ENCODE assay signal across 20 mouse cellular contexts in the genomic region with DNA sequence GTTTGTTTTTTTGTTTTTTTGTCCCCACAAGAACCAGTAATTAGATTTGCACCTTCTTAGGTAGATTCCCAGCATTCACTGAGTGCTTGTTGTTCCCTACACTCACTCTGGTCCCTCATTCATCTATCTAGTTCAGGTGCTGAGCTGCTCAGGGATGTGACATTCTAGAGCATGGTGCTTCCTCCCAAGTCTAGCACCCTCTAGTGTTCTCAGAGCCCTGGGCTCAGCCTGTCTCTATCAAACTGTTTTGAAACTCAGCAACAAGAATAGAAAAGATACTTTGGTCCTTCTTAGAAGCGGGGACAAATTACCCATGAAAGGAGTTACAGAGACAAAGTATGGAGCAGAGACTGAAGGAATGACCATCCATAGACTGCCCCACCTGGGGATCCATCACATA. TPM values are rescaled to one million over a fixed set of nuclear protein-coding genes. Genes with fewer than 3 reads are reported as not detected.
DNase-seq lines count a peak whose midpoint lies in the region; ATAC-seq and TF ChIP-seq lines count a peak whose summit lies in the region.
"Had no signal": no experiment of that assay in that cellular context is flagged by ENCODE, and none has a peak within 500 bp of the region (broad histone marks: within the 10 kb centered on the region; RNA-seq: fewer than 3 reads in every experiment).

No protein-coding gene starts in this region.

- DNase-seq in CD4-positive, CD25-positive, alpha-beta regulatory T cell, adult 2 months (ENCODE audit: low read depth, low spot score), result peak; percentile 43
- DNase-seq in left cerebral cortex, adult 2 months (ENCODE audit: extremely low spot score in 1 of 2, low spot score in 2 of 2), result no peak
- DNase-seq in left cerebral cortex, postnatal 36 days (ENCODE audit: low spot score in 2 of 2), result no peak
- DNase-seq in 416B (ENCODE audit: low read depth) (peak; percentile 24), MN1 (ENCODE audit: low spot score) (no peak)
- peak; percentile 46 for DNase-seq in brain, adult 2 months (ENCODE audit: low read depth, low spot score)
- no peak for DNase-seq in heart, postnatal 14 days
- DNase-seq: adrenal gland, postnatal 25 days; cerebellum, adult 18-20 months; heart, postnatal 4 days; kidney, adult 18-20 months; lung, postnatal 10 days had no signal

- intact Hi-C loops in left cerebral cortex, adult 2 months (cut with DNase I), result no loop called here
- intact Hi-C loops in left cerebral cortex, postnatal 36 days (cut with DNase I), result no loop called here
- intact Hi-C loops in heart, postnatal 14 days (cut with DNase I), result no loop called here

- TF ChIP-seq CTCF in left cerebral cortex, adult 2 months (IDR thresholded peaks at IDR 0.05), result peak; percentile 19

- ATAC-seq in CD4-positive, CD25-positive, alpha-beta regulatory T cell, adult 4 months, result no peak
- ATAC-seq: hindbrain, embryonic 16.5 days; midbrain, embryonic 15.5 days; Patski had no signal

- no peak overlapping the region for H3K27ac ChIP-seq in left cerebral cortex, adult 2 months
- H3K27ac ChIP-seq: embryonic facial prominence, embryonic 10.5 days; heart, embryonic 13.5 days; liver, embryonic 15.5 days; midbrain, embryonic 15.5 days; neural tube, embryonic 15.5 days had no signal

- H3K4me3 ChIP-seq in left cerebral cortex, adult 2 months, result no peak overlapping the region
- H3K4me3 ChIP-seq: embryonic facial prominence, embryonic 10.5 days; heart, embryonic 13.5 days; liver, embryonic 15.5 days; midbrain, embryonic 15.5 days; neural tube, embryonic 15.5 days had no signal

RNA-seq across cellular contexts. Expression of a gene that starts 37.1 kb away (rescaled TPM):
- 100 to 1,000 TPM in 1 of 2 experiments, 10 to 100 TPM in 1; 97.6 to 108 TPM for polyA plus RNA-seq in CD4-positive, CD25-positive, alpha-beta regulatory T cell, adult 4 months (2017; shearing (Covaris generic))
- total RNA-seq in left cerebral cortex, adult 2 months (2021), result under 1 TPM; 0.42 to 0.54 TPM
- total RNA-seq in left cerebral cortex, postnatal 36 days (2021), result under 1 TPM; 0.27 to 0.32 TPM
- 1 to 10 TPM in 1 of 2 experiments, under 1 TPM in 1; 0.76 to 1.0 TPM for total RNA-seq in heart, postnatal 14 days (2021)
- polyA plus RNA-seq: Patski had no signal

Comparison
In these comparisons a context has a peak if more than half of its experiments do, and no peak if none do; other contexts are left out.
1. DNase-seq: peak in CD4-positive, CD25-positive, alpha-beta regulatory T cell, adult 2 months (single experiment), 416B (single experiment) and brain, adult 2 months (single experiment); none in left cerebral cortex, adult 2 months (0 of 2), left cerebral cortex, postnatal 36 days (0 of 2), MN1 (single experiment) and heart, postnatal 14 days (0 of 2).